Mouse (Mus musculus) frontal cortex, adult 2 months (tissue): Measurements from ENCODE around the gene Urm1. TPM values are rescaled to one million over a fixed set of nuclear protein-coding genes. Genes with fewer than 3 reads are reported as not detected.
A peak's percentile ranks its signal among the peaks of the same experiment; 100 is the strongest.
"Not testable (repeated sequence)": the region's sequence is repeated elsewhere in the genome, so short reads cannot be mapped to it uniquely, and the experiment has no call there.

Source experiments
- DNase-seq, 2 experiments: peaks; one replicate each; pipeline ENCODE4 v3.0.0; 2022; ENCODE audit warnings: low spot score in 1 of 2; ENCODE audit errors: extremely low spot score in 1 of 2
- polyA plus RNA-seq: library from polyadenylated mRNA; depleted of rRNA; stranded (reverse); fragments of >200 nt; gene quantifications from 2 replicates; pipeline ENCODE4 v1.2.3, GENCODE M21; 2012; rRNA removed

Urm1 gene
- 56.4 and 68.3 TPM in 2 replicates for polyA plus RNA-seq

DNA sequence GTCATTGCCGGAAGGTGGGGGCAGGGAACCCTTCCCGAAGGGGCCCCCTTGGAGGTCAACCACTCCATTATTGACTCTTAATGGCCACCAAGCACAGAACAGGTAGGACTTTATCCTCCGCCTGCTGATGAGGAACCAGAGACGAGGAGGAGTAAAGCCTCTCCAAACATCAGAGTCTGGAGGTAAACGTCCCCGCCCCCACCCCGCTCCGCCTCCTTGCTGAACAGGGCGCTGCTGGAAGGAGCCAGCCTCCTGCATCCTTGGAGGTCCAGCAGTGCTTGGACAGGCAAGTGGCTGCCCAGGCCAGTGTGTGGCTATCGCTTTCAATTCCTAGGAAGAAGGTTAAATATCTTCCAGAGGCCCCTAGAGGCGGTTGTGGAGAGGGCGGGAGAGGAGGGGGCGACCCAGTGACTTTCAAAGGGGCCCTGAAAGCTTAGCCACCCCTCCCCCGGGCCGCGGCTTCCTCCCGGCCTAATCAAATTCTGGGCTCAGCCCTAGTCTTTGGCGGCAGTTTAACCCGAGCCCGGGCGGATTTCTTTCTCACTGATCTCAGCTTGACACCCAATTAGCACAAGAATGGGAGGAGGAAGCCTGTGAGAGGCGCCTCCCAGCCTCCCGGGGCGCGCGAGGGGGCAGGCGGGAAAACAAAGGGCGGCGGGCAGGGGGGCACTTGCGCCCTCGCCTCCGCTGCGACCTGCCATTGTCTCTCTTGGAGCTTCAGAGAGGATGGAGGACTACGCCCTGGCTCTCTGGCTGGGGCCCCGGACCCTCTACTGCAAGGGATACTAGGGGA, at the start of gene Urm1:
TSS of gene Urm1 (plus strand) at position 51 of the 793 bp plus-strand sequence.
- peak in 1 of 2 experiments; percentile 67 for DNase-seq

DNA sequence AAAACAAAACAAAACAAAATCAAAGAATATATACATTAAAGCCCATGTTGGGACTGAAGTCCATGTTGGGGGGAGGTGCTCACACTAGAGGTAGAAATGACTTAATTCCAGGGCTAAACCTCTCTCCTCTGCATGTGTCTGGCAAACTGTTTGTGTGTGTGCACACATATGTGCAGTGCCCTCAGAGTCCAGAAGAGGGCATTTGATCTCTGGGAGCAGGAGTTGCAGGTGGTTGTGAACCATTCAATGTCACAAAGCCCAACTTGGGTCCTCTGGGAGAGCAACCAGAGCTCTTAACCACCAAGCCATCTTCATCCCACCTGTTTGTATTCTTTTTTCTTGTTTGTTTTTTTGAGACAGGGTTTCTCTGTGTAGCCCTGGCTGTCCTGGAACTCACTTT, 49.7 kb upstream of the Urm1 start:
- no peak for DNase-seq

DNA sequence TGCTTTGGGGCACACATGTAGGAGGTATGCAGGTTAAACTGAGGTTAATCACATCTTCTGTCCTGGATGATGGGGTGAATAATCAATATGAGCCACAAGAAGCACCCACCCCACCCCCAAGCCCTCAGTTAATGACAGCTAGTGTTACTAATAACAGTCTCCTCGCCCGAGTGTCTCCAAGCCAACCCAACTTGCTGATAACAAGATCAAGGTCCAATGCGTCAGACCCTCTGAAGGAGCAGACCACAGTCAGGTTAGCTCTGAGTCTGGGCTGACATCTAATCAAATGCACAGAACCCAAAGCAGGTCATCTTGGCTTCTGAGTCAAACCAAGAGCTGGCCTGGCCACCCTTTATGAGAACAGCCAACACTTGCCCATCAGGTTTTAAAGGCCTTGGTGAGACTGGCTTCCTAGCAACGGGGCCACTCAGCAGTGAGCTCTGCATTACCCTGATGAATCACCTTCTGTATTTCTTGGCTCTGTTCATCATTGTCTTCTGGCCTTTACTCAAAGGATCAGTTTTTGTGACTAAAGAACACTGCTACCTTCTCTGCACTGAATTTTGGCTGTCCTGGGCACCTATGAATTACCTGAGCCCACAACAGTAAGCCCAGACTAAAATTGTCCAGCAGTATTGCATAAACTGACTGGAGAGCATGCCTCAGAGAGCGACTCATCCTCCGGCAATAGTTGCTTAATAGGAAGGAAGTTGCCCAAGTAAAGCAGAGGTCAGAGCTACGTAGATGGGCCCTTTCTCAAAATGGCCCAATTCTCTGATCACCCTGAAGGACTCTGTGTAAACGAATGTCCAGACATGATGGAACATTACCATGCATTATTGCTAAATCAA, 48.0 kb upstream of the Urm1 start:
- DNase-seq, result no peak

DNA sequence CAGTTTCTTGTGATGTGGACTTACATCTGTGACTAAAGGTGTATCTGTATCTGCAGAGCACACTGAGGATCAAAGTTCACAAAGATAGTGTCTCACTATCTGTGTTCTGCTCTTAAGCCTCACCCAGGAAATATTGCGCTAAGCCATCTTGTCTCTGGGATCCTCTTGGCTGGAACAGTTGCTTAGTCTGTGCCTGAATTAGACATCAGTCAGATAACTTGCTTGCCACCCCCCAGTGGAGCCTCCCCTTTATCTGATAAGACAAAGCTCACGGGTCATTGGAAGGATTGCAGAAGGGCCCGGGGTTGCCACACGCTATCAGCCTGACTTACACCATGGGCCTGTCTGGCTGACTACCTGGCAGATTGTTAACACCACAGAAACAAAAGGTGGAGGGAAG, 46.6 kb upstream of the Urm1 start:
- DNase-seq, result no peak

DNA sequence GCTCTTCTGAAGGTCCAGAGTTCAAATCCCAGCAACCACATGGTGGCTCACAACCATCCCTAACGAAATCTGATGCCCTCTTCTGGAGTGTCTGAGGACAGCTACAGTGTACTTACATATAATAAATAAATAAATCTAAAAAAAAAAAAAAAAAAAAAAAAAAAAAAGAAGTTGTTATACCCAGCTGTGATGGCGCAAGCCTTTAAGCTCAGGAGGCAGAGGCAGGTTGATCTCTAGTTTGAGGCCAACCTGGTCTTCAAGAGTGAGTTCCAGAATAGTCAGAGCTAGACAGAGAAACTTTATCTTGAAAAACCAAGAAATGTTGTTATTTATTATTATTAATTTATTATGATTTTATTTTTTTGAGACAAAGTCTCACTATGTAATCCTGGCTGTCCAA, 38.6 kb upstream of the Urm1 start:
- DNase-seq, result not testable (repeated sequence)

DNA sequence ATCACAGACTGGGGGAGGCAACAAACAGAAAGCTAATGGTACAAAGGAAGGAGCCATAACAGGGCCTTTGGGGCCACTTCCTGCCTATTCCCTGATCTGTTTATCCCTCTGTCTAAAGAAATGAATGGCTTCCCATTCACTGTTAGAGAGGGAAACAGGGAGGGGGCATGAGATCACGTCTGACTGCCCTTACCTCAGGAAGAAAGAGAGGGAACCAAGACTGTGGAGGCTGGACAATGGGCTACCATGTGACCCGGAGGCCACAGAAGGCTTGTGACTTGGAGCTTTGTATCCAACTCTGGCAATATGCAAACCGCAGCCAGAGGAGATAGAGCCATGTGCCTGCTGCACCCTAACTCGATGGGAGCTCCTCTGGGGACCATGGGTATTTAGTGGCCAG, 35.6 kb upstream of the Urm1 start:
- no peak for DNase-seq

DNA sequence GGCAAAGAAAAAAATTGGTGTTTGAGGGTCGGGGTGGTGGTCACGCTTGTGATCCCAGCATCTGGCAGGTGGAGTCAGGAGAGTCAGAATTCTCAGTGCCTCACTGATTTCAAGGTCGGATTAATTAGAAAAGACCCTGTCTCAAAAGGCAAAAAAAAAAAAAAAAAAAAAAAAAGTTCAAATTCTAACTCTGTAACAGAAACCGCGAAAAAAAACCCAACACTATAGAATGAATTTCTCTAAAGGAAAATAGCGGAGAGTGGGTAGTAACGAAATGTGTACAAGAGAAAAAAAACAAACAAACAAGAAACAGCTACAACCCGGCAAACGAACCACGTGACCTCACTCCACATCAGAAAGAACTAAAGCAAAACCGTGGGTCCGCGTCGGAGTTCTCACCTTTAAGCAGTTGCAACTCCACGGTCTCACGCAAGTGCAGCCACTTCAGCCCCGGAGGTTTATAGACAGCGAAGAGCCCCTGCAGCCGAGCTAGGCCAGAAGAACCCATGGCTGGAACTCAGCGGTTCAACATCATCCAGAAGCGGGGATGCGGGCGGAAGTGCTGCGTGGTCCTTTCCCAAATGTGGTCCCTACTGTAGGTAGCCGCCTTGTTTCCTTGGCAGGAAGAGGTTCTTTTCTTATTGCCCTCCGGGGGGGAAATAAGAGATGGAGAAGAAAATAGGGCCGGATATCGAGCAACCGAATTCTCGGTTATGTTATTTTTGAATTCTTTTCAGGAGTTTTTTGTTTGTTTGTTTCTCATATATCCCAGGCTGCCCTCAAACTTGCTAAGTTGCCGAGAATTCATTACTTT, 32.6 kb upstream of the Urm1 start, which contains the start of gene Coq4:
TSS of gene Coq4 (plus strand) at position 390 of the 814 bp plus-strand sequence.
- DNase-seq, result peak; percentile 88 to 99

DNA sequence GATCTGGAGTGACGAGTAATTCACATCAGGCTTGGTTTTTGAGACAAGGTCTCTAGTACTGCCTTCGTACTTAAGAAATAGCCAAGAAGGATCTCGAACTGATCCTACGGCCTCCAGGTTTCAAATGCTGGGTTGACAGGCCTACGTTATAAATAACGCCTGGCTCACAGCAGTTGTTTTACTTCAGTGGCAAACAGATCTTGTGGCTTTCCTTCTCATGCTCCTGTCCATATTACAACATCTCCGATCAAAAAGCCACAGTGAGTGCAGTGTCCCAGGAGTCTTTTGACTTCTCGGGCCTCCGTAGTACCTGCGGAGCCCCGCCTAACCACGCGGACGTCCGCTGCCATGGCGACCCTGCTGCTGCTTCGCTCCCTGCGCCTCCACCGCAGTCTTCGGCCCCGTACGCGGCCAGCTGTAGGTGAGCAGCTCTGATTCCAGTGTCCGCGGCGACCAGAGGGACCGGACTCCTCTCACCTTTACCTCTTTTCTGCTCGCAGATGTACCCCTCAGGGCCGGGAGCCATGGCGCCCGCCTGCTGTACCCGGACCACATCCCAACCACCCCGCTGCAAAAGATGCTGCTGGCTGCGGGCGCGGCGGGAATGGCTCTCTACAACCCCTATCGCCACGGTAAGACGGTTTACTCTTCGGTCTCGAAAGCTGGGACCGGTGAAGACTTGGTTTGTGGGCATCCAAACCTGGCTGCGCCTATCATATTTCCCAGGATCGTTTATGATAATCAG, 31.8 kb upstream of the Urm1 start, which contains the start of gene Trub2:
TSS of gene Trub2 (minus strand) at position 566 of the 745 bp plus-strand sequence.
- DNase-seq, result peak; percentile 79 to 89

DNA sequence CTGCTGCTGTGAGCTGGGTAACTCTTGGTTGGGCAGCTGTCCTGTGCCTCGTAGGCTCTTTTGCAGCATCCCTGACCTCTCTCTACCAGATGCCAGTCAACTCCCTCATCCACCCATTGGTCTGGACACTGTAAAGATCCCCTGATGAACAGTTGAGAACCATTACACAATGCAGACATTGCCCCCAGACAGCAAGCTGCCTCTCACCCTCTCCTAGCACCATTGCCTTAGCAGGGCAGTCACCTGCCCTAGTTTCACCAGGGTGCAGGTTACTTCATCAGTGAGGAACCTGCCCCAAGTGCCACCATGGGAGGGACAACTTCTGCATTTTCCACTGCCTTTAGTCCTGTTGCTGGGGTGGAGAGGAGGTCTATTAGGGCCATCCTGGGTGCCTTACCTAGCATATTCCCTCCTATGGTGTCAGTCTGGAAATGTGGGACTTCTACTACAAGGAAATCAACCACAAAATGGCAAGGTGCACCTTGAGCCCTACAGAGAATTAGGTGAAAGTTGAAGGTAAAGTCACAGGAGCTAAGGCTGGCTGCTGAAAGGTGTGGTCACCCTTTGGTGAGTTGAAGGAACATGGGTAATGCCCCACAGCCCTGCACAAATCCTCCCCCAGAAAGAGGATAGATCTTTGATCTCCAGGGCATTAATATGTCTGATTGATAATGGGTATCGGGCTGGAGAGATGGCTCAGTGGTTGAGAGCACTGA, 26.9 kb upstream of the Urm1 start:
- no peak for DNase-seq

DNA sequence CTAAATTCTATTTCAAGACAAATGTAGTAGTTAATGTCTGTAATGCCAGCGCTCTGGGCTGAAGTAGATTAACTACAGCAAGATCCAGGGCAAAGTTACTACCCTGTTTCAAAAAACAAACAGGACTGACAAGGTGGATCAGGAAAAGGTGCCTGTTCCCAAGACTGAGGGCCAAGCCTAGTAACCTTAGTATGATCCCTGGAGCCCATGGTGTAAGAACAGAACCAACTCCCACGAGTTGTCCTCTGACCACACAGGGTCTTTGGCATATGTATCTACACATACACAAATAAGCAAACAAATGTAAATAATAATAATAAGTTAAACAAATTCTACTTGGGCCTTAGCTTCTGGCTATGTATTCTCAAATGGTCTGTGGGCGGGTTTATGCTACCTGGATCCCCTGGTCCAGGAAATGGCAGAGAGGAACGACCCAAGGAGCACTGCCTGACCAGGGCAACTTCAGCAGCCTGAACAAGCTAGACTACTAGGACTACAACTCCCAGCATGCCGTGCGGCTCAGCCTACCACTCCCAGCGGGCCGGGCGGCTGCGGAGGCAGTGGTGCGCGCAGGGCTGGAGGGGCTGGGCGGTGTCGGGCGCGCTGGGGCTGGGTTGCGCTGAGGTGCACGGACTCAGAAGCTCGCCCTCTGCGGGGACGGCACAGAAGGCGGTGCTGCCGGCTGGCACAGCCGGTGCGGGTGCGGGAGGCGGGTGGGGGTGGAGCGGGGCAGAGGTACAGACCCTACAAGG, 17.6 kb upstream of the Urm1 start, which contains the start of gene Slc27a4:
TSS of gene Slc27a4 (plus strand) at position 560 of the 752 bp plus-strand sequence.
- DNase-seq, result peak; percentile 92 to 97

DNA sequence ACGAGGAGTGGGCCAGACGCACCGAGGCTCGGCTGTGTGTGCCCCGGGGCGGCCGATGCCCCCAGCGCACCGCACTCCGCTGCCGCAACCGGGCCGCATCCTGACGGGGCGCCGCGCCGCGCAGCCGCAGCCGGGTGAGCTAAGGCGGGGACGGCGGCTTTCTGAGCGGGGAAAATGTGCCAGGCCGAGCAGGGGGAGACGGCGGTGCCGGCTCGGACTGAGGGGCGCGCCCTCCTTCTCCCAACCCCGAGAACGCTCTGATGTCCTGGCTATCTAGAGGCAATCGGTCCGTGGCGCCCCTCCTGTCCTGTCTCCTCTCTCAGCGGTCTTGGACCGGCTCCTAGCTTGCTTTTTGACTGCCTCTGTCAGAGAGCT, 17.1 kb upstream of the Urm1 start:
- DNase-seq, result no peak

DNA sequence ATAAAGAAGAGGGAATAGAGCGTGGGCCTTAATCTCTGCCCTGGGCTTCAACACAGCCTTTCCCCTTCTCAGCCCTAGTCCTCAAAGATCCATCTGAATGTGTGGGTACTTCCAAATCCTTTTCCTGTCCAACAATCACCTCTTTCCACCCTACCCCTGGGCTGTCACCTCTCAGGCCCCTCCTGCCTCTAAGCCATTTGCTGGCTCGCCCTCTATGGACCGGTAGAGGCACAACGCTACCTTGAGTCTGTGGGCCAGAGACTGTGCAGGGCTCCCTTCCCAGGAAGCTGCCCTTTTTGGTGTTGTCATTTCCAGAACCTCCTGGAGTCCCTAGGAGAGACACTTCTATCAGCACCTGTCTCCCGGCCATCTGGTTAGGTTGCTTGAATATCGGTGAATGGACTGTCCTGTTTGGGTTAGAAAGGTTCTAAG, 16.5 kb upstream of the Urm1 start:
- DNase-seq, result peak in 1 of 2 experiments; percentile 36

DNA sequence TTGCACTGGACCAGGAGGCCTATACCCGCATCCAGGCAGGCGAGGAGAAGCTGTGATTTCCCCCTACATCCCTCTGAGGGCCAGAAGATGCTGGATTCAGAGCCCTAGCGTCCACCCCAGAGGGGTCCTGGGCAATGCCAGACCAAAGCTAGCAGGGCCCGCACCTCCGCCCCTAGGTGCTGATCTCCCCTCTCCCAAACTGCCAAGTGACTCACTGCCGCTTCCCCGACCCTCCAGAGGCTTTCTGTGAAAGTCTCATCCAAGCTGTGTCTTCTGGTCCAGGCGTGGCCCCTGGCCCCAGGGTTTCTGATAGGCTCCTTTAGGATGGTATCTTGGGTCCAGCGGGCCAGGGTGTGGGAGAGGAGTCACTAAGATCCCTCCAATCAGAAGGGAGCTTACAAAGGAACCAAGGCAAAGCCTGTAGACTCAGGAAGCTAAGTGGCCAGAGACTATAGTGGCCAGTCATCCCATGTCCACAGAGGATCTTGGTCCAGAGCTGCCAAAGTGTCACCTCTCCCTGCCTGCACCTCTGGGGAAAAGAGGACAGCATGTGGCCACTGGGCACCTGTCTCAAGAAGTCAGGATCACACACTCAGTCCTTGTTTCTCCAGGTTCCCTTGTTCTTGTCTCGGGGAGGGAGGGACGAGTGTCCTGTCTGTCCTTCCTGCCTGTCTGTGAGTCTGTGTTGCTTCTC, 4.0 kb upstream of the Urm1 start:
- no peak for DNase-seq

DNA sequence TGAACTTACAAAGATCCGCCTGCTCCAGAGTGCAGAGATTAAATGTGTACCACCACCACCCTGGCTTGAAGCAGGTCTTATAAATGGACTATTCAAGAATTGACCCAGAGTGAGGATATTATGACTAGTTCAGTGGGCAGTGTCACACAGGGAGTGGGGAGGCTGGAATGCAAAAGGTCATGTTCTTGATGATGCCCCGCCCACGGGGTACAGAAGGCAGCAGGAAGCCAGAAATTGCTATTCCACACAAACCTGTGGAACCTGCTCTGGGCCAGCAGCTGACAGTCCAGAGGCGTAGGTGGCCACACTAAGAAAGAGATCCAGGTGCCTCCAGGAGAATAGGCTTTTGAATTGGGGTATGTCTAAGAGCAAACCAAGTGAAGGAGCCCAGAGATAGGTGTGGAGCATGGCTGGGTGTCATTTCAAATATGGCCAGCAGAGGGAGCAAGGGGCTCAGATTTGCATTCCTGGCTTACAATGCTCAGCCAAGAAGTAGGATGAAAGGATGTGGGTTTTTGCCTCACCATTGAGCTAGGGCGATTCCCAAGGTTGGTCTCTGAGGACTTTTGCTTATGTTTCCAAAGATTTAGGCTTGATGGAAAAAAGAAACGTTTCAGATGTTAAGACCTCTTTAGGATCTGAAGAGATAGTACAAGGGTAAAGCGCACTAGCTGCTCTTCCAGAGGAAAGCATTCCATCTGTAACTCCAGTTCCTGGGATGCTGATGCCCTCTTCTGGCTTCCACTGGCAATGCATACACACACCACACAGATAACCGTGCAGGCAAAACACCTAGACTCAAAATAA, 2.2 kb upstream of the Urm1 start:
- peak; percentile 82 to 96 for DNase-seq

DNA sequence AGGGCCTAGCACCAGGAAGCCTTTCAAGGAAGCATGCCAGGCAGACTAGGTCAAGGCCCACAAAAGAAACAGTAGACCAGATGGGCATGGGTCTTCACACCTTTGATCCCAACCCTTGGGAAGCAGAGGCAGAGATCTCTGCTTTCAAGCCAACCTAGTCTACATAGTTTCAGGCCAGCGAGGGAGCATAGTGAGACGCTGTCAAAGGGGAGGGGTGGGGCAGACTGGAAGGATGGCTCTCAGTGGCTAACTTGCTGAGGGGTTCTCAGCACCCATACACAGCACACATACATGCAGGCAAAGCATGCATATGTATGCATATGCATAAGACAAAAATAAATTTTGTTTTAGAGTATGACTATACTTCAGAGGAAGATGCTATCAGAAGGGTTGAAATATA, 512 bp upstream of the Urm1 start:
- no peak for DNase-seq

DNA sequence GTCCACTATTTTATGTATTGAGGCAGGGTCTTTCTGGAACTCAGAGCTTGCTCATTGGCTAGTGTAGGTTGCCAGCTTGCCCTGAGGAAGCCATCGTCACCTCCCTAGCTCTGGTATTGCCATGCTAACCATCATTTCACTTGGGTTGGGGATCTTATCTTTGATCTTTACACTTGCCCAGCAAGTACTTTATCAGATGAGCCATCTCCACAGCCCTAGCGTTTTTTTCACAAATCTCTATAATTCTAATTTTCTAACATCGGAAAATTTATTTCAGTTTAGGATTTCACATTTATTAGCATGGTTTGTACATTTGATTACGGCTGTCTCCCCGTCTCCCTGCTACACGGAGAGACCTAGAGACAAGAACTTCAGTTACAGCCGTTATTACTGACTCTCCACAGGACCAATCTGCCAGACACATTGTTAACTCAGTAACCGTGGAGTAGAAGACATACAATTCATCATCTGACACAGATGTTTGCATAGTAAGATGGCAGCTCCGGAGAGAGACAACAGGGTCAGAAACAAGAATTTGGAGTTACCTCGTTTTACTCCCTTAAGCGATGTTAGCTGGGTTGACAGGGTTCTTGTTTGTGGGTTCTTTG, 6.5 kb downstream of the Urm1 start:
- DNase-seq, result no peak
